Mouse (Mus musculus): ENCODE measurements around the gene Slc25a51. TPM values are rescaled to one million over a fixed set of nuclear protein-coding genes. Genes with fewer than 3 reads are reported as not detected.
"Not testable (repeated sequence)": the region's sequence is repeated elsewhere in the genome, so short reads cannot be mapped to it uniquely, and the experiment has no call there.

Slc25a51 gene
- polyA plus RNA-seq, 1 experiment from 2014 or later: 87.3 TPM

GRCm38 (mm10) chr4:45392572-45392971 is 16.0 kb downstream of the Slc25a51 start:
- no peaks in the 10 kb centered on the region for H3K4me1 ChIP-seq
- no peak overlapping the region for H3K4me2 ChIP-seq (replicated peaks)
- H3K27ac ChIP-seq: no peak overlapping the region
- H3K4me3 ChIP-seq: no peak overlapping the region
- no peaks in the 10 kb centered on the region for H3K9me3 ChIP-seq
- WGBS: 81% methylated on average over 11 of the region's 11 CpGs
- H3K36me3 ChIP-seq: peaks cover 11% of the 10 kb centered on the region
- no peak overlapping the region for H3K9ac ChIP-seq
- ATAC-seq (ENCODE audit: low FRiP score, low read depth): no peak
- no peaks in the 10 kb centered on the region for H3K27me3 ChIP-seq (replicated peaks)

GRCm38 (mm10) chr4:45392099-45392498 is 16.5 kb downstream of the Slc25a51 start:
- H3K4me2 ChIP-seq (replicated peaks): no peak overlapping the region
- H3K27ac ChIP-seq: no peak overlapping the region
- H3K9ac ChIP-seq: no peak overlapping the region
- WGBS: 79% methylated on average over 4 of the region's 4 CpGs
- H3K36me3 ChIP-seq: peaks cover 6% of the 10 kb centered on the region
- no peaks in the 10 kb centered on the region for H3K4me1 ChIP-seq
- no peaks in the 10 kb centered on the region for H3K27me3 ChIP-seq (replicated peaks)
- no peaks in the 10 kb centered on the region for H3K9me3 ChIP-seq
- ATAC-seq (ENCODE audit: low FRiP score, low read depth): no peak
- no peak overlapping the region for H3K4me3 ChIP-seq

DNA sequence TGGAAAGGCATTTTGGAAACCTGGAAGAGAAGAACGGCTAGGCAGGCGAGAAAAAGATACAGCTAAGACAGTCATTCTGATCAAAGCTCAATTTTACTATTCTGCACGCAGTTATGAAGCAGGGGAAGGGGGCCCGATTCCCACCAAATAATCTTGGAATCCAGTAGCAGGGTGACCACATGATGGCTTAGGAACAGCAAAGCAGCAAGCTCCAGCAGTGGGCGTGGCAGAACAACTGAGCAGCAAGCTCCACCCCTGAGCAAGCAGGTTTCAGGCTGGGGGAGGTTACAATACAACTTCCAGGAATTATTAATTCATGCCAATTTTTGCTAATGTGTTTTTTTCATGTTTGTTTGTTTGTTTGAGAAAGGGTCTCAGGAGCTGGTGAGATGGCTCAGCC is 21.3 kb downstream of the Slc25a51 start:
- H3K9me3 ChIP-seq; H3K27me3 ChIP-seq (replicated peaks); H3K4me2 ChIP-seq (replicated peaks); H3K36me3 ChIP-seq; H3K4me3 ChIP-seq; H3K9ac ChIP-seq; H3K4me1 ChIP-seq; H3K27ac ChIP-seq; ATAC-seq (ENCODE audit: low FRiP score, low read depth): not testable (repeated sequence)
- 97% methylated on average over 5 of the region's 5 CpGs for WGBS

DNA sequence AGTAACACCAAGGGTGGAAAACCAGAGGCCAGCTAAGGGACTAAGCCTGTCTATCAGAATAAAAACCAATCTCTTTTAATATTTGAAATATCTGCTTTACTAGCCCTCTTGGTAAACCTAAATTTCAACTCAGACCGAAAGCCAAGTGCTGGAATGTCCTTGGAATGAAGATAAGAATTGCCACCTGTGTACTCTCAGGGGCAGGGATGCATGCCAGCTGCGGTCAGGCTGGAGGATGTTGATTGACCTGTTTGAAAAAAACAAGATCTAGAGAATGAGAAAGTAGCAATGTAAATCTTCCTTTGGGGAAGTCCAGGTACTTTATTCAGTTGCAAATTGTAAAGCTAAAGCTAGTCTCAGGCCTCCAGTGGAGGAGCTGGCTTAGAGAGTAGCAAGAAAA is 26.4 kb downstream of the Slc25a51 start:
- H3K27me3 ChIP-seq (replicated peaks); H3K4me1 ChIP-seq; H3K9me3 ChIP-seq; H3K27ac ChIP-seq; H3K4me3 ChIP-seq; H3K4me2 ChIP-seq (replicated peaks); ATAC-seq (ENCODE audit: low FRiP score, low read depth); H3K9ac ChIP-seq; H3K36me3 ChIP-seq: not testable (repeated sequence)
- 87% methylated on average over 2 of the region's 2 CpGs for WGBS

GRCm38 (mm10) chr4:45380903-45381580 is 27.5 kb downstream of the Slc25a51 start:
- H3K4me3 ChIP-seq; H3K27me3 ChIP-seq (replicated peaks); H3K36me3 ChIP-seq; H3K27ac ChIP-seq; H3K4me1 ChIP-seq; H3K9ac ChIP-seq; H3K4me2 ChIP-seq (replicated peaks); H3K9me3 ChIP-seq; ATAC-seq (ENCODE audit: low FRiP score, low read depth): not testable (repeated sequence)
- 90% methylated on average over 10 of the region's 10 CpGs for WGBS

DNA sequence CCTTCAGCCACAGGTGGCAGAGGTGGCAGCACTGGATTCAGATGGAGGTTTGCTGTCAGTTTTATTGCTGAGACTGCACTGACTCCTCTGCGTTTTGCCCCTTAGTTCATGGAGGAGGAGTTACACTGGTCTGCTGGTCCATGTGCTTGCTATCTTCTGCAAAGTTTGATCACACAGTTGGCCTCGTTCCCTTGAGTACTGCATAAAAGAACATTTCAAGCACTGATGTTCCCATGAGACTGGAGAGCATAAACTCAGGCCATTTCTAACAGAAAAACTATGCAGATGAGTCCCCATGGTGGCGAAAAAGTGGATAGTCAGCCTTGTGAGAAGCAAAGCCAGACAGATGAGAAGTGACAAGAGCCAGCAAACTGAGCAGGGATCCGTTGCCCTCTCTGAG is 32.0 kb downstream of the Slc25a51 start:
- Histone ChIP-seq H3K4me2 (replicated peaks) (no peak overlapping the region), H3K9ac (no peak overlapping the region), H3K27me3 (replicated peaks) (no peaks in the 10 kb centered on the region), H3K4me1 (no peaks in the 10 kb centered on the region), H3K4me3 (no peak overlapping the region), H3K9me3 (no peaks in the 10 kb centered on the region), H3K27ac (no peak overlapping the region), H3K36me3 (peaks cover 43% of the 10 kb centered on the region)
- ATAC-seq (ENCODE audit: low FRiP score, low read depth): no peak
- WGBS: 86% methylated on average over 4 of the region's 4 CpGs

GRCm38 (mm10) chr4:45374879-45375278 is 33.7 kb downstream of the Slc25a51 start:
- no peak overlapping the region for H3K9ac ChIP-seq
- no peak for ATAC-seq (ENCODE audit: low FRiP score, low read depth)
- H3K4me2 ChIP-seq (replicated peaks): no peak overlapping the region
- no peaks in the 10 kb centered on the region for H3K9me3 ChIP-seq
- H3K36me3 ChIP-seq: peaks cover 54% of the 10 kb centered on the region
- 69% methylated on average over 5 of the region's 5 CpGs for WGBS
- H3K4me3 ChIP-seq: no peak overlapping the region
- no peaks in the 10 kb centered on the region for H3K4me1 ChIP-seq
- H3K27me3 ChIP-seq (replicated peaks): no peaks in the 10 kb centered on the region
- no peak overlapping the region for H3K27ac ChIP-seq

GRCm38 (mm10) chr4:45371261-45371660 is 37.3 kb downstream of the Slc25a51 start:
- H3K27ac ChIP-seq: no peak overlapping the region
- H3K4me3 ChIP-seq: no peak overlapping the region
- no peaks in the 10 kb centered on the region for H3K27me3 ChIP-seq (replicated peaks)
- peaks cover 47% of the 10 kb centered on the region for H3K36me3 ChIP-seq
- no peak overlapping the region for H3K4me2 ChIP-seq (replicated peaks)
- H3K4me1 ChIP-seq: no peaks in the 10 kb centered on the region
- no peaks in the 10 kb centered on the region for H3K9me3 ChIP-seq
- no peak for ATAC-seq (ENCODE audit: low FRiP score, low read depth)
- H3K9ac ChIP-seq: no peak overlapping the region
- 87% methylated on average over 3 of the region's 3 CpGs for WGBS

- Histone ChIP-seq H3K27ac (no peak overlapping the region), H3K27me3 (replicated peaks) (no peaks in the 10 kb centered on the region), H3K36me3 (peaks cover 12% of the 10 kb centered on the region; the same call in 1 of the 2 replicates), H3K9ac (no peak overlapping the region), H3K4me1 (no peaks in the 10 kb centered on the region), H3K4me2 (replicated peaks) (no peak overlapping the region), H3K9me3 (no peaks in the 10 kb centered on the region), H3K4me3 (no peak overlapping the region)
- WGBS: 92% methylated on average over 3 of the region's 3 CpGs
- no peak for ATAC-seq (ENCODE audit: low FRiP score, low read depth)
These were observed 51.9 kb downstream of the Slc25a51 start for GRCm38 (mm10) chr4:45356653-45357052.

Small RNA genes within 50 kb of the gene (microRNA-seq; reads per million reads assigned to microRNA genes)
- gene Gm25692: not detected

Other genes starting within 250 kb of the Slc25a51 start
- 4.1 and 5.5 TPM in 2 replicates for gene Frmpd1, start 223.9 kb downstream of the Slc25a51 start, polyA plus RNA-seq (2016; fragmentation: Nextera tagmentation; extraction: Ambion mirVana)
- gene Trmt10b, start 111.6 kb downstream of the Slc25a51 start, polyA plus RNA-seq (2016; fragmentation: Nextera tagmentation; extraction: Ambion mirVana): 18.7 and 22.1 TPM in 2 replicates
- gene Dcaf10, start 66.7 kb downstream of the Slc25a51 start, polyA plus RNA-seq (2016; fragmentation: Nextera tagmentation; extraction: Ambion mirVana): 15.1 and 15.6 TPM in 2 replicates
- gene Exosc3, start 66.0 kb downstream of the Slc25a51 start, polyA plus RNA-seq (2016; fragmentation: Nextera tagmentation; extraction: Ambion mirVana): 66.1 and 66.4 TPM in 2 replicates
- gene Shb, start 123.7 kb upstream of the Slc25a51 start, polyA plus RNA-seq (2016; fragmentation: Nextera tagmentation; extraction: Ambion mirVana): 8.2 and 10.3 TPM in 2 replicates

All from neural tube, embryonic 12.5 days (tissue).